Mouse (Mus musculus) hindbrain, postnatal 0 days (tissue): ENCODE results near the gene Tmprss3. TPM values are rescaled to one million over a fixed set of nuclear protein-coding genes. Genes with fewer than 3 reads are reported as not detected.
A peak's percentile ranks its signal among the peaks of the same experiment; 100 is the strongest.

ENCODE experiments used
- ATAC-seq: fragments of 200-750 bp; cut with Nextera tagmentation; 2 replicates; pipeline ENCODE4 v1.8.0; 2017; ENCODE audit warnings: mild to moderate bottlenecking, moderate TSS enrichment, moderate library complexity
- DNase-seq: peaks from one replicate; pipeline ENCODE4 v3.0.0-alpha.2; 2015; ENCODE audit warnings: low spot score
- H3K27ac ChIP-seq: fragments of 300-500 bp; sonication (generic); 2 replicates; pipeline ENCODE4 v1.5.1; 2014; ENCODE audit warnings: mild to moderate bottlenecking
- H3K27me3 ChIP-seq: fragments of 300-500 bp; sonication (generic); 2 replicates; pipeline ENCODE4 v1.6.1; 2014; ENCODE audit warnings: low read length, mixed read lengths; ENCODE audit not compliant: insufficient read depth
- H3K36me3 ChIP-seq: fragments of 300-500 bp; sonication (generic); 2 replicates; pipeline ENCODE4 v1.6.1; 2014; ENCODE audit warnings: low read length, mixed read lengths; ENCODE audit not compliant: insufficient read depth
- H3K4me1 ChIP-seq: fragments of 300-500 bp; sonication (generic); 2 replicates; pipeline ENCODE4 v1.6.1; 2014; ENCODE audit warnings: antibody characterized with exemption, low read length, mixed read lengths; ENCODE audit not compliant: insufficient read depth
- H3K4me2 ChIP-seq: fragments of 300-500 bp; sonication (generic); 2 replicates; pipeline ENCODE4 v1.6.1; 2014; ENCODE audit warnings: low read depth, mild to moderate bottlenecking, low read length, moderate library complexity, mixed read lengths
- H3K4me3 ChIP-seq: fragments of 300-500 bp; sonication (generic); 2 replicates; pipeline ENCODE4 v1.5.1; 2014; ENCODE audit warnings: low read length
- H3K9ac ChIP-seq: fragments of 300-500 bp; sonication (generic); replicated peaks from 2 replicates; pipeline ENCODE4 v1.6.1; 2014; ENCODE audit warnings: mild to moderate bottlenecking, low read length, moderate library complexity, mixed read lengths
- H3K9me3 ChIP-seq: fragments of 300-500 bp; sonication (generic); 2 replicates; pipeline ENCODE4 v1.6.1; 2016; ENCODE audit warnings: low read length, mixed read lengths
- CTCF ChIP-seq: IDR thresholded peaks from 2 replicates; pipeline ENCODE4 v1.5.1; 2016; ENCODE audit warnings: antibody characterized with exemption, control low read depth, low read depth
- WGBS: fragments of 180-500 bp; shearing (Covaris S2); extraction: QIAGEN DNeasy Blood & Tissue Kit; methylation state at CpG from one replicate; pipeline ENCODE4 v1.1.7; 2014; 5-methylcytosine and 5-hydroxymethylcytosine counted together
- polyA plus RNA-seq: library from polyadenylated mRNA; unstranded; fragments of >200 nt; fragmentation: Nextera tagmentation; extraction: Ambion mirVana; gene quantifications from 2 replicates; pipeline ENCODE4 v1.2.1, GENCODE M21; 2015
- total RNA-seq: library from RNA; depleted of rRNA; stranded (reverse); fragments of >200 nt; gene quantifications from 2 replicates; pipeline ENCODE4 v1.2.3, GENCODE M21; 2014; rRNA removed

Gene Tmprss3
- total and polyA plus RNA-seq, 2 experiments from 2014 or later = 0.10 to 0.23 TPM

- Histone ChIP-seq H3K27me3 (no peaks in the 10 kb centered on the region), H3K9ac (no peak overlapping the region), H3K4me2 (no peak overlapping the region), H3K27ac (no peak overlapping the region), H3K4me1 (no peaks in the 10 kb centered on the region), H3K36me3 (no peaks in the 10 kb centered on the region), H3K9me3 (no peaks in the 10 kb centered on the region), H3K4me3 (no peak overlapping the region)
- TF ChIP-seq CTCF = no peak
- ATAC-seq = no peak
- 70% methylated on average over 10 of the region's 10 CpGs for WGBS
- peak; percentile 18 for DNase-seq
These were observed 67.4 kb downstream of the Tmprss3 start for GRCm38 (mm10) chr17:31131269-31131821.

- Histone ChIP-seq H3K27ac (no peak within 1 kb of the TSS), H3K9me3 (no peaks in the 10 kb centered on the region), H3K9ac (no peak within 1 kb of the TSS), H3K27me3 (no peaks in the 10 kb centered on the region), H3K36me3 (no peaks in the 10 kb centered on the region), H3K4me1 (no peaks in the 10 kb centered on the region; the same call in 1 of the 2 replicates), H3K4me2 (no peak within 1 kb of the TSS), H3K4me3 (no peak within 1 kb of the TSS)
- WGBS = 15% methylated on average over 2 of the region's 2 CpGs
- ATAC-seq (peak; percentile 39; the same call in 1 of the 2 replicates), DNase-seq (peak; percentile 11)
- no peak for TF ChIP-seq CTCF
These were observed 69.3 kb downstream of the Tmprss3 start, which contains the start of gene Tff3 for GRCm38 (mm10) chr17:31129452-31129851. TSS of gene Tff3 (minus strand) at chr17:31129646.

Other genes starting within 250 kb of the Tmprss3 start
- gene Umodl1, start 244.3 kb downstream of the Tmprss3 start, total RNA-seq = 0.14 and 0.42 TPM in 2 replicates
- 0.06 and 0.15 TPM in 2 replicates for gene Umodl1, start 244.3 kb downstream of the Tmprss3 start, polyA plus RNA-seq
- gene Abcg1, start 141.3 kb downstream of the Tmprss3 start, total RNA-seq = 34.9 and 40.7 TPM in 2 replicates
- gene Abcg1, start 141.3 kb downstream of the Tmprss3 start, polyA plus RNA-seq = 17.4 and 18.9 TPM in 2 replicates
- gene Tff3, start 69.3 kb downstream of the Tmprss3 start, total RNA-seq = not detected in 2 replicates
- gene Tff3, start 69.3 kb downstream of the Tmprss3 start, polyA plus RNA-seq = 0.44 and 0.55 TPM in 2 replicates
- not detected in 2 replicates for gene Tff2, start 54.7 kb downstream of the Tmprss3 start, total RNA-seq
- gene Tff2, start 54.7 kb downstream of the Tmprss3 start, polyA plus RNA-seq = not detected in 2 replicates
- gene Tff1, start 33.7 kb downstream of the Tmprss3 start, total RNA-seq = not detected in 2 replicates
- gene Tff1, start 33.7 kb downstream of the Tmprss3 start, polyA plus RNA-seq = not detected in 2 replicates
- gene Ubash3a, start 8.9 kb upstream of the Tmprss3 start, total RNA-seq = 0.21 TPM in 1 of 2 replicates, not detected in the other
- not detected in 2 replicates for gene Ubash3a, start 8.9 kb upstream of the Tmprss3 start, polyA plus RNA-seq
- gene Rsph1, start 78.4 kb upstream of the Tmprss3 start, total RNA-seq = 0.50 and 1.3 TPM in 2 replicates
- 8.9 TPM in 2 replicates for gene Rsph1, start 78.4 kb upstream of the Tmprss3 start, polyA plus RNA-seq
- 8.8 and 10.7 TPM in 2 replicates for gene Slc37a1, start 87.8 kb upstream of the Tmprss3 start, total RNA-seq
- gene Slc37a1, start 87.8 kb upstream of the Tmprss3 start, polyA plus RNA-seq = 5.7 and 6.8 TPM in 2 replicates
- gene Pde9a, start 187.2 kb upstream of the Tmprss3 start, total RNA-seq = 34.4 and 39.8 TPM in 2 replicates
- 35.2 and 36.3 TPM in 2 replicates for gene Pde9a, start 187.2 kb upstream of the Tmprss3 start, polyA plus RNA-seq